1 mouse cellular context compared by ENCODE assay signal in the genomic region with DNA sequence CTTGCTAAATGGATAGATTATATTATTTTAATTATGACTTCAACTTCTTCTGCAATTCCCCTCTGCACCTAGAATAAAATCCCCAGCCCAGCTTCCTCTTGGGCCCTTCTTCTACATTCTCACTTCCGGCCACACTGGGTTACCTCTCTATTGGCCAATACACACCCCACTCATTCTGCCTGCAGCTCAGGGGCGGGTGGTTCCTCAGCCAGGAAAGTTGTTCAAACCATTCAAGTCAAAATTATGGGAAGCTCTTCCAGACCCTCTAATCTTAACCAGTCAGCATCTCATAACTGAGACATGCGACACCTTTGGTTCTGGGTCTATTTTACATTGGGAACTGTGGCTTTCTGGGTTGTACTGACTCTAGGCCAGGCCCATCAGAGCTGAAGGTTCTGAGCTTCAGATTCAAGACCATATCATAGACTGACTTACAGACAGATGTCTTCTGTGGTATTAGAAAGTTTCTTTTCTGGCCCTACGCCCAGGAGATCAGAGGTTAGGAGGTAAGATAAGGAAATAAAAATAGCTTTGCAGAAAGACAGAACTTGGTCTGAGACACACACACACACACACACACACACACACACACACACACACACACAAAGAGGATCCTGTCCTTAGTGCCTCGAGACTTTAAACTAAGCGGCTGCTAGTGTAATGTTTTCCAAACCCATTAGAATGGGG.
TF ChIP-seq lines count a peak whose summit lies in the region.

No protein-coding gene starts in this region.

TF ChIP-seq in CH12.LX, 34 proteins besides CTCF, POLR2A, EP300 and RAD21 (continued from another document):
- TF ChIP-seq HCFC1 (IDR thresholded peaks at IDR 0.05; ENCODE audit: low read depth, low read length) (no peak; the same call in 1 of the 2 replicates), NELFE (IDR thresholded peaks at IDR 0.05; ENCODE audit: low read depth, low read length) (0 out of 2 replicates have a peak, but pooled peaks have one; percentile 14), MYC (IDR thresholded peaks at IDR 0.05; ENCODE audit: low read depth, low read length) (no peak), ELF1 (IDR thresholded peaks at IDR 0.05; ENCODE audit: low read depth, low read length) (peak; percentile 30; the same call in 1 of the 2 replicates)
